Mouse (Mus musculus) spleen, adult 2 months (tissue): ENCODE data around the gene Pawr.

Source experiments
- CTCF ChIP-seq: fragments of 200-500 bp; IDR thresholded peaks from 2 replicates; pipeline ENCODE4 v1.5.1; 2011; ENCODE audit warnings: mild to moderate bottlenecking, inconsistent platforms; ENCODE audit not compliant: insufficient read depth, insufficient read length, insufficient replicate concordance; ENCODE audit errors: extremely low read depth
- POLR2A ChIP-seq: fragments of 200-500 bp; IDR thresholded peaks from 2 replicates; pipeline ENCODE4 v1.6.1; 2011; ENCODE audit warnings: low read depth, low read length, inconsistent platforms

GRCm38 (mm10) chr10:108455204-108455603, 123.3 kb downstream of the Pawr start:
- TF ChIP-seq CTCF = no peak
- no peak for TF ChIP-seq POLR2A
